Mouse (Mus musculus) kidney, postnatal 0 days (tissue): ENCODE data around the gene Pakap. TPM values are rescaled to one million over a fixed set of nuclear protein-coding genes. Genes with fewer than 3 reads are reported as not detected.

Experiments
- ATAC-seq: fragments of 200-750 bp; cut with Nextera tagmentation; replicated peaks from 2 replicates; pipeline ENCODE4 v1.8.0; 2017; ENCODE audit warnings: low read depth, moderate number of reproducible peaks, moderate TSS enrichment, moderate library complexity; ENCODE audit not compliant: low FRiP score
- DNase-seq: peaks from one replicate; pipeline ENCODE4 v3.0.0-alpha.2; 2016; ENCODE audit warnings: low spot score
- H3K27ac ChIP-seq: fragments of 300-500 bp; sonication (generic); 2 replicates; pipeline ENCODE4 v1.5.1; 2014; ENCODE audit warnings: mild to moderate bottlenecking
- H3K27me3 ChIP-seq: fragments of 300-500 bp; sonication (generic); 2 replicates; pipeline ENCODE4 v1.6.1; 2014; ENCODE audit warnings: low read length, mixed read lengths; ENCODE audit not compliant: insufficient read depth
- H3K36me3 ChIP-seq: fragments of 300-500 bp; sonication (generic); 2 replicates; pipeline ENCODE4 v1.6.1; 2014; ENCODE audit warnings: low read length, mixed read lengths; ENCODE audit not compliant: insufficient read depth
- H3K4me1 ChIP-seq: fragments of 300-500 bp; sonication (generic); replicated peaks from 2 replicates; pipeline ENCODE4 v1.6.1; 2014; ENCODE audit warnings: antibody characterized with exemption, low read length, mixed read lengths; ENCODE audit not compliant: insufficient read depth
- H3K4me2 ChIP-seq: fragments of 300-500 bp; sonication (generic); 2 replicates; pipeline ENCODE4 v1.6.1; 2014; ENCODE audit warnings: mild to moderate bottlenecking, low read length, moderate library complexity, mixed read lengths
- H3K4me3 ChIP-seq: fragments of 300-500 bp; sonication (generic); replicated peaks from 2 replicates; pipeline ENCODE4 v1.5.1; 2014; ENCODE audit warnings: low read depth, low read length
- H3K9ac ChIP-seq: fragments of 300-500 bp; sonication (generic); 2 replicates; pipeline ENCODE4 v1.6.1; 2014; ENCODE audit warnings: low read depth, low read length
- H3K9me3 ChIP-seq: fragments of 300-500 bp; sonication (generic); replicated peaks from 2 replicates; pipeline ENCODE4 v1.6.1; 2016; ENCODE audit warnings: low read length, inconsistent platforms, mixed read lengths
- CTCF ChIP-seq: IDR thresholded peaks from 2 replicates; pipeline ENCODE4 v1.5.1; 2016; ENCODE audit warnings: antibody characterized with exemption, low read depth, mild to moderate bottlenecking, moderate library complexity
- WGBS: fragments of 180-500 bp; shearing (Covaris S2); extraction: QIAGEN DNeasy Blood & Tissue Kit; methylation state at CpG from one replicate; pipeline ENCODE4 v1.1.7; 2014; 5-methylcytosine and 5-hydroxymethylcytosine counted together
- polyA plus RNA-seq: library from polyadenylated mRNA; unstranded; fragments of >200 nt; fragmentation: Nextera tagmentation; extraction: Ambion mirVana; gene quantifications from 2 replicates; pipeline ENCODE4 v1.2.1, GENCODE M21; 2015

Pakap gene
- polyA plus RNA-seq, 1 experiment from 2014 or later: 11.5 TPM

- Histone ChIP-seq H3K9me3 (no peaks in the 10 kb centered on the region), H3K36me3 (no peaks in the 10 kb centered on the region), H3K27me3 (no peaks in the 10 kb centered on the region), H3K4me3 (no peak overlapping the region), H3K4me2 (no peak overlapping the region), H3K9ac (no peak overlapping the region), H3K4me1 (0 out of 2 replicates have a peak, but pooled peaks cover 4% of the 10 kb centered on the region), H3K27ac (no peak overlapping the region)
- ATAC-seq: 0 out of 2 replicates have a peak, but pooled peaks have one; percentile 17
- no peak for DNase-seq
- no peak for TF ChIP-seq CTCF
- 53% methylated on average over 6 of the region's 6 CpGs for WGBS
Measured at GRCm38 (mm10) chr4:57690001-57690400, 122.0 kb downstream of the Pakap start.

GRCm38 (mm10) chr4:57690805-57691204, 122.8 kb downstream of the Pakap start:
- Histone ChIP-seq H3K27ac (no peak overlapping the region), H3K9me3 (no peaks in the 10 kb centered on the region), H3K4me1 (no peaks in the 10 kb centered on the region), H3K27me3 (no peaks in the 10 kb centered on the region), H3K36me3 (no peaks in the 10 kb centered on the region), H3K4me3 (no peak overlapping the region), H3K4me2 (no peak overlapping the region), H3K9ac (no peak overlapping the region)
- no peak for ATAC-seq
- no peak for TF ChIP-seq CTCF
- WGBS: 81% methylated on average over 1 of the region's 1 CpGs
- DNase-seq: no peak

GRCm38 (mm10) chr4:57694356-57695136, 126.6 kb downstream of the Pakap start:
- Histone ChIP-seq H3K36me3 (no peaks in the 10 kb centered on the region), H3K4me3 (no peak overlapping the region), H3K27ac (no peak overlapping the region), H3K27me3 (no peaks in the 10 kb centered on the region), H3K9ac (no peak overlapping the region), H3K9me3 (no peaks in the 10 kb centered on the region), H3K4me2 (no peak overlapping the region), H3K4me1 (no peaks in the 10 kb centered on the region)
- WGBS: 70% methylated on average over 5 of the region's 5 CpGs
- no peak for TF ChIP-seq CTCF
- DNase-seq (no peak), ATAC-seq (no peak)

- Histone ChIP-seq H3K4me2 (no peak overlapping the region), H3K27ac (no peak overlapping the region), H3K36me3 (no peaks in the 10 kb centered on the region), H3K9me3 (no peaks in the 10 kb centered on the region), H3K4me3 (no peak overlapping the region), H3K4me1 (no peaks in the 10 kb centered on the region), H3K9ac (no peak overlapping the region), H3K27me3 (no peaks in the 10 kb centered on the region)
- DNase-seq (no peak), ATAC-seq (no peak)
- TF ChIP-seq CTCF: no peak
- 97% methylated on average over 11 of the region's 11 CpGs for WGBS
Measured at GRCm38 (mm10) chr4:57696955-57697354, 129.0 kb downstream of the Pakap start.

GRCm38 (mm10) chr4:57697918-57698611, 130.1 kb downstream of the Pakap start:
- TF ChIP-seq CTCF: no peak
- Histone ChIP-seq H3K36me3 (no peaks in the 10 kb centered on the region), H3K9me3 (no peaks in the 10 kb centered on the region), H3K27ac (no peak overlapping the region), H3K4me2 (no peak overlapping the region), H3K4me1 (no peaks in the 10 kb centered on the region), H3K4me3 (no peak overlapping the region), H3K27me3 (no peaks in the 10 kb centered on the region), H3K9ac (no peak overlapping the region)
- WGBS: 83% methylated on average over 12 of the region's 12 CpGs
- no peak for ATAC-seq
- DNase-seq: no peak

GRCm38 (mm10) chr4:57701576-57701975, 133.6 kb downstream of the Pakap start:
- Histone ChIP-seq H3K4me1 (peaks cover 5% of the 10 kb centered on the region; the same call in 1 of the 2 replicates), H3K9ac (no peak overlapping the region), H3K9me3 (no peaks in the 10 kb centered on the region), H3K27me3 (no peaks in the 10 kb centered on the region), H3K4me3 (no peak overlapping the region), H3K27ac (no peak overlapping the region), H3K36me3 (no peaks in the 10 kb centered on the region), H3K4me2 (no peak overlapping the region)
- ATAC-seq (no peak), DNase-seq (no peak)
- 79% methylated on average over 5 of the region's 5 CpGs for WGBS
- TF ChIP-seq CTCF: no peak
